In genomic region chr17:28697290-28698195, GRCm38 (mm10) we compare ENCODE assay signal across 8 mouse cellular contexts. TPM values are rescaled to one million over a fixed set of nuclear protein-coding genes. Genes with fewer than 3 reads are reported as not detected.
DNase-seq lines count a peak whose midpoint lies in the region; ATAC-seq lines count a peak whose summit lies in the region.

No protein-coding gene starts in this region.

- no peak for DNase-seq in hindbrain, embryonic 11.5 days (ENCODE audit: low spot score)
- DNase-seq in thymus, postnatal 0 days (ENCODE audit: low spot score): peak; percentile 39
- DNase-seq in thymus, postnatal 36 days: no peak
- no peak for DNase-seq in embryonic facial prominence, embryonic 10.5 days (ENCODE audit: low spot score)
- no peak for DNase-seq in urinary bladder, postnatal 4 days (ENCODE audit: low spot score in 2 of 2)

- H3K9me3 ChIP-seq in hindbrain, embryonic 16.5 days (ENCODE audit: control insufficient read depth, low read length): no peaks in the 10 kb centered on the region
- H3K9me3 ChIP-seq in hindbrain, embryonic 11.5 days (ENCODE audit: control insufficient read depth, low read length): no peaks in the 10 kb centered on the region
- H3K9me3 ChIP-seq in embryonic facial prominence, embryonic 10.5 days: no peaks in the 10 kb centered on the region
- no peaks in the 10 kb centered on the region for H3K9me3 ChIP-seq in liver, embryonic 15.5 days (replicated peaks)
- H3K9me3 ChIP-seq in stomach, embryonic 15.5 days: no peaks in the 10 kb centered on the region

- H3K27me3 ChIP-seq in hindbrain, embryonic 16.5 days (replicated peaks; ENCODE audit: control insufficient read depth, insufficient read depth, low read length): no peaks in the 10 kb centered on the region
- H3K27me3 ChIP-seq in hindbrain, embryonic 11.5 days (ENCODE audit: control insufficient read depth, insufficient read depth, low read length): no peaks in the 10 kb centered on the region
- no peaks in the 10 kb centered on the region for H3K27me3 ChIP-seq in embryonic facial prominence, embryonic 10.5 days (replicated peaks; ENCODE audit: low read depth, poor library complexity, severe bottlenecking)
- no peaks in the 10 kb centered on the region for H3K27me3 ChIP-seq in liver, embryonic 15.5 days
- H3K27me3 ChIP-seq in stomach, embryonic 15.5 days (replicated peaks): no peaks in the 10 kb centered on the region

- 69% methylated on average over 13 of the region's 13 CpGs for WGBS in hindbrain, embryonic 16.5 days
- WGBS in hindbrain, embryonic 11.5 days: 82% methylated on average over 13 of the region's 13 CpGs
- 82% methylated on average over 13 of the region's 13 CpGs for WGBS in embryonic facial prominence, embryonic 10.5 days
- WGBS in liver, embryonic 15.5 days (ENCODE audit: insufficient replicate concordance): 34% methylated on average over 13 of the region's 13 CpGs
- 51% methylated on average over 13 of the region's 13 CpGs for WGBS in stomach, embryonic 15.5 days

- H3K4me1 ChIP-seq in hindbrain, embryonic 16.5 days (ENCODE audit: control insufficient read depth, insufficient read depth, low read depth, low read length): peaks cover 32% of the 10 kb centered on the region
- peaks cover 3% of the 10 kb centered on the region; the same call in 1 of the 2 replicates for H3K4me1 ChIP-seq in hindbrain, embryonic 11.5 days (replicated peaks; ENCODE audit: control insufficient read depth, insufficient read depth, low read length)
- peaks cover 50% of the 10 kb centered on the region for H3K4me1 ChIP-seq in embryonic facial prominence, embryonic 10.5 days
- H3K4me1 ChIP-seq in liver, embryonic 15.5 days (replicated peaks): peaks cover 91% of the 10 kb centered on the region
- H3K4me1 ChIP-seq in stomach, embryonic 15.5 days: peaks cover 38% of the 10 kb centered on the region

- no peak overlapping the region for H3K9ac ChIP-seq in hindbrain, embryonic 16.5 days (ENCODE audit: low read depth, low read length)
- H3K9ac ChIP-seq in hindbrain, embryonic 11.5 days (ENCODE audit: low read depth, low read length): no peak overlapping the region
- no peak overlapping the region for H3K9ac ChIP-seq in liver, embryonic 15.5 days
- no peak overlapping the region for H3K9ac ChIP-seq in stomach, embryonic 15.5 days

- H3K36me3 ChIP-seq in hindbrain, embryonic 16.5 days (ENCODE audit: control insufficient read depth, insufficient read depth, low read length): no peaks in the 10 kb centered on the region
- H3K36me3 ChIP-seq in hindbrain, embryonic 11.5 days (ENCODE audit: control insufficient read depth, insufficient read depth, low read length): no peaks in the 10 kb centered on the region
- peaks cover 11% of the 10 kb centered on the region for H3K36me3 ChIP-seq in embryonic facial prominence, embryonic 10.5 days (replicated peaks)
- peaks cover 12% of the 10 kb centered on the region; the same call in 1 of the 2 replicates for H3K36me3 ChIP-seq in liver, embryonic 15.5 days (replicated peaks)
- no peaks in the 10 kb centered on the region for H3K36me3 ChIP-seq in stomach, embryonic 15.5 days

- no peak overlapping the region for H3K4me2 ChIP-seq in hindbrain, embryonic 16.5 days (ENCODE audit: low read length)
- H3K4me2 ChIP-seq in hindbrain, embryonic 11.5 days (replicated peaks; ENCODE audit: low read depth, low read length): no peak overlapping the region
- H3K4me2 ChIP-seq in liver, embryonic 15.5 days: peak overlapping the region; percentile 34
- peak overlapping the region; percentile 26; the same call in 1 of the 2 replicates for H3K4me2 ChIP-seq in stomach, embryonic 15.5 days

- ATAC-seq in hindbrain, embryonic 16.5 days: 0 out of 2 replicates have a peak, but pooled peaks have one; percentile 63
- no peak for ATAC-seq in hindbrain, embryonic 11.5 days (ENCODE audit: low FRiP score)
- ATAC-seq in liver, embryonic 15.5 days (ENCODE audit: insufficient read depth): peak; percentile 30; the same call in 1 of the 2 replicates
- peak; percentile 66 for ATAC-seq in stomach, embryonic 15.5 days (ENCODE audit: insufficient read depth, low FRiP score, low read depth)

- no peak overlapping the region for H3K27ac ChIP-seq in hindbrain, embryonic 16.5 days (ENCODE audit: low read depth, low read length)
- no peak overlapping the region for H3K27ac ChIP-seq in hindbrain, embryonic 11.5 days (ENCODE audit: low read depth, low read length)
- H3K27ac ChIP-seq in embryonic facial prominence, embryonic 10.5 days (replicated peaks): peak overlapping the region; percentile 16; the same call in 1 of the 2 replicates
- peak overlapping the region; percentile 56 for H3K27ac ChIP-seq in liver, embryonic 15.5 days (replicated peaks)
- peak overlapping the region; percentile 36 for H3K27ac ChIP-seq in stomach, embryonic 15.5 days

- H3K4me3 ChIP-seq in hindbrain, embryonic 16.5 days (ENCODE audit: low read length): no peak overlapping the region
- no peak overlapping the region for H3K4me3 ChIP-seq in hindbrain, embryonic 11.5 days (ENCODE audit: low read depth, low read length)
- H3K4me3 ChIP-seq in embryonic facial prominence, embryonic 10.5 days: no peak overlapping the region; the same call in 1 of the 2 replicates
- peak overlapping the region; percentile 4; the same call in 1 of the 2 replicates for H3K4me3 ChIP-seq in liver, embryonic 15.5 days (replicated peaks)
- no peak overlapping the region for H3K4me3 ChIP-seq in stomach, embryonic 15.5 days (replicated peaks)

RNA-seq across cellular contexts. Expression of gene Mapk14, which starts 6.4 kb away (rescaled TPM):
- 22.7 and 24.0 TPM in 2 replicates for polyA plus RNA-seq in hindbrain, embryonic 16.5 days (2015; fragmentation: Nextera tagmentation; extraction: Ambion mirVana)
- 38.1 and 44.2 TPM in 2 replicates for polyA plus RNA-seq in hindbrain, embryonic 11.5 days (2014; fragmentation: Nextera tagmentation; extraction: Ambion mirVana)
- 42.2 and 45.7 TPM in 2 replicates for polyA plus RNA-seq in thymus, postnatal 0 days (2015; fragmentation: Nextera tagmentation; extraction: Ambion mirVana)
- 48.1 and 50.7 TPM in 2 replicates for polyA plus RNA-seq in embryonic facial prominence, embryonic 10.5 days (2016; fragmentation: Nextera tagmentation; extraction: Ambion mirVana)
- 29.0 and 33.4 TPM in 2 replicates for polyA plus RNA-seq in liver, embryonic 15.5 days (2015; fragmentation: Nextera tagmentation; extraction: Ambion mirVana)
- 40.7 and 44.9 TPM in 2 replicates for polyA plus RNA-seq in stomach, embryonic 15.5 days (2015; fragmentation: Nextera tagmentation; extraction: Ambion mirVana)

RNA-seq across cellular contexts. Expression of gene Slc26a8, which starts 7.5 kb away (rescaled TPM):
- 1.4 TPM in 2 replicates for polyA plus RNA-seq in hindbrain, embryonic 16.5 days (2015; fragmentation: Nextera tagmentation; extraction: Ambion mirVana)
- 0.38 and 0.52 TPM in 2 replicates for polyA plus RNA-seq in hindbrain, embryonic 11.5 days (2014; fragmentation: Nextera tagmentation; extraction: Ambion mirVana)
- polyA plus RNA-seq in thymus, postnatal 0 days (2015; fragmentation: Nextera tagmentation; extraction: Ambion mirVana): 0.42 and 0.79 TPM in 2 replicates
- 0.21 and 0.77 TPM in 2 replicates for polyA plus RNA-seq in embryonic facial prominence, embryonic 10.5 days (2016; fragmentation: Nextera tagmentation; extraction: Ambion mirVana)
- 0.07 and 0.17 TPM in 2 replicates for polyA plus RNA-seq in liver, embryonic 15.5 days (2015; fragmentation: Nextera tagmentation; extraction: Ambion mirVana)
- 0.48 and 0.49 TPM in 2 replicates for polyA plus RNA-seq in stomach, embryonic 15.5 days (2015; fragmentation: Nextera tagmentation; extraction: Ambion mirVana)

RNA-seq across cellular contexts. Expression of gene AC170998.1, which starts 28.3 kb away (rescaled TPM):
- 1.9 TPM in 2 replicates for polyA plus RNA-seq in hindbrain, embryonic 16.5 days (2015; fragmentation: Nextera tagmentation; extraction: Ambion mirVana)
- polyA plus RNA-seq in hindbrain, embryonic 11.5 days (2014; fragmentation: Nextera tagmentation; extraction: Ambion mirVana): 0.70 and 1.5 TPM in 2 replicates
- polyA plus RNA-seq in thymus, postnatal 0 days (2015; fragmentation: Nextera tagmentation; extraction: Ambion mirVana): 0.87 and 2.1 TPM in 2 replicates
- polyA plus RNA-seq in embryonic facial prominence, embryonic 10.5 days (2016; fragmentation: Nextera tagmentation; extraction: Ambion mirVana): 3.3 and 3.6 TPM in 2 replicates
- polyA plus RNA-seq in liver, embryonic 15.5 days (2015; fragmentation: Nextera tagmentation; extraction: Ambion mirVana): 1.0 and 1.1 TPM in 2 replicates
- polyA plus RNA-seq in stomach, embryonic 15.5 days (2015; fragmentation: Nextera tagmentation; extraction: Ambion mirVana): 3.4 TPM in 2 replicates

Comparison
In these comparisons a context has a peak if more than half of its experiments do, and no peak if none do; other contexts are left out.
1. H3K27ac ChIP-seq: peak in embryonic facial prominence, embryonic 10.5 days (single experiment), liver, embryonic 15.5 days (single experiment) and stomach, embryonic 15.5 days (single experiment); none in hindbrain, embryonic 16.5 days (single experiment) and hindbrain, embryonic 11.5 days (single experiment).
2. H3K4me2 ChIP-seq: peak in liver, embryonic 15.5 days (single experiment) and stomach, embryonic 15.5 days (single experiment); none in hindbrain, embryonic 16.5 days (single experiment) and hindbrain, embryonic 11.5 days (single experiment).